Mouse (Mus musculus) cerebellum, adult 2 months (tissue): ENCODE data around the gene Aurkb.

ENCODE experiments used
- CTCF ChIP-seq: fragments of 200-500 bp; IDR thresholded peaks from 2 replicates; pipeline ENCODE4 v1.5.1; 2011; ENCODE audit warnings: low read depth, mild to moderate bottlenecking, control low read depth, low read length, moderate library complexity, borderline replicate concordance; ENCODE audit not compliant: insufficient read depth
- POLR2A ChIP-seq: fragments of 200-500 bp; IDR thresholded peaks from 2 replicates; pipeline ENCODE4 v1.6.1; 2011; ENCODE audit warnings: low read length, control low read depth, borderline replicate concordance; ENCODE audit not compliant: insufficient read depth

GRCm38 (mm10) chr11:69099915-69100345 is 54.5 kb downstream of the Aurkb start:
- TF ChIP-seq CTCF (no peak), POLR2A (peak; percentile 59; the same call in 1 of the 2 replicates)
